Comparison of ENCODE assay signal across 44 mouse cellular contexts in genomic region chr10:95683735-95684134, GRCm38 (mm10). TPM values are rescaled to one million over a fixed set of nuclear protein-coding genes. Genes with fewer than 3 reads are reported as not detected.
"Had no signal": no experiment of that assay in that cellular context is flagged by ENCODE, and none has a peak within 500 bp of the region (broad histone marks: within the 10 kb centered on the region; RNA-seq: fewer than 3 reads in every experiment).

No protein-coding gene starts in this region.

- H3K36me3 ChIP-seq: limb, embryonic 10.5 days; limb, embryonic 12.5 days; limb, embryonic 13.5 days; limb, embryonic 15.5 days; liver, embryonic 12.5 days; liver, embryonic 13.5 days; liver, embryonic 15.5 days; lung, embryonic 15.5 days; midbrain, embryonic 10.5 days; midbrain, embryonic 12.5 days; midbrain, embryonic 13.5 days; midbrain, embryonic 15.5 days; neural tube, embryonic 12.5 days had no signal

- H3K27me3 ChIP-seq: limb, embryonic 12.5 days; limb, embryonic 13.5 days; limb, embryonic 15.5 days; liver, embryonic 15.5 days; lung, embryonic 15.5 days; midbrain, embryonic 13.5 days; midbrain, embryonic 15.5 days; neural tube, embryonic 12.5 days had no signal

- H3K4me3 ChIP-seq: limb, embryonic 10.5 days; limb, embryonic 12.5 days; limb, embryonic 13.5 days; limb, embryonic 15.5 days; liver, embryonic 12.5 days; liver, embryonic 13.5 days; liver, embryonic 15.5 days; lung, embryonic 15.5 days; megakaryocyte, embryonic 14.5 days; midbrain, embryonic 10.5 days; midbrain, embryonic 12.5 days; midbrain, embryonic 13.5 days; midbrain, embryonic 15.5 days; myocyte; neural tube, embryonic 12.5 days had no signal

- DNase-seq: liver; liver, embryonic 13.5 days; liver, postnatal 0 days; lung, adult 18-20 months; lung, adult 2 months; lung, embryonic 14.5 days; lung, postnatal 10 days; lung, postnatal 14 days; lung, postnatal 36 days; lung, postnatal 4 days; midbrain, embryonic 14.5 days had no signal

RNA-seq across cellular contexts. Expression of gene Anapc15-ps, which starts 10.5 kb away (rescaled TPM):
- total RNA-seq: left cerebral cortex, adult 8-10 months; left cerebral cortex, postnatal 10 days; left cerebral cortex, postnatal 14 days; left cerebral cortex, postnatal 25 days; left cerebral cortex, postnatal 36 days; liver, adult 2 months; megakaryocyte, adult 5-6 weeks; midbrain, postnatal 0 days; monocyte, adult 5-6 weeks had no signal
- polyA plus RNA-seq: limb, embryonic 10.5 days; limb, embryonic 11.5 days; limb, embryonic 12.5 days; limb, embryonic 14.5 days; limb, embryonic 15.5 days; liver, adult 2 months; liver, embryonic 11.5 days; liver, embryonic 12.5 days; liver, embryonic 13.5 days; liver, embryonic 14.5 days; liver, embryonic 15.5 days; liver, embryonic 16.5 days; liver, postnatal 0 days; lung, adult 2 months; lung, embryonic 14.5 days; lung, embryonic 16.5 days; lung, postnatal 0 days; midbrain, embryonic 10.5 days; midbrain, embryonic 11.5 days; midbrain, embryonic 12.5 days; midbrain, embryonic 13.5 days; midbrain, embryonic 14.5 days; midbrain, embryonic 15.5 days; midbrain, embryonic 16.5 days; midbrain, postnatal 0 days; neural tube, embryonic 11.5 days; neural tube, embryonic 12.5 days had no signal
